Mouse (Mus musculus) heart, embryonic 14.5 days (tissue): Measurements from ENCODE around the gene Camkk1. TPM values are rescaled to one million over a fixed set of nuclear protein-coding genes. Genes with fewer than 3 reads are reported as not detected.

Experiments used
- ATAC-seq: fragments of 200-750 bp; cut with Nextera tagmentation; 2 replicates; pipeline ENCODE4 v1.8.0; 2017; ENCODE audit warnings: low read depth, moderate TSS enrichment; ENCODE audit not compliant: insufficient number of reproducible peaks, insufficient read depth, low FRiP score
- H3K27ac ChIP-seq, 2 experiments: fragments of 200-500 bp in 1 of 2; fragments of 300-500 bp in 1 of 2; sonication (generic) in 1 of 2; replicated peaks in 1 of 2; 2 replicates each; pipeline ENCODE4 v1.5.1; 2012 to 2014; ENCODE audit warnings: low read depth in 2 of 2, low read length in 2 of 2, control low read depth in 1 of 2, mild to moderate bottlenecking in 1 of 2, mixed read lengths in 1 of 2; ENCODE audit not compliant: control insufficient read depth in 1 of 2, insufficient read depth in 1 of 2
- H3K27me3 ChIP-seq: fragments of 300-500 bp; sonication (generic); 2 replicates; pipeline ENCODE4 v1.6.1; 2014; ENCODE audit warnings: mild to moderate bottlenecking, low read length, control low read depth; ENCODE audit not compliant: control insufficient read depth, insufficient read depth
- H3K36me3 ChIP-seq: fragments of 300-500 bp; sonication (generic); 2 replicates; pipeline ENCODE4 v1.6.1; 2014; ENCODE audit warnings: mild to moderate bottlenecking, control low read depth, low read length, mixed read lengths; ENCODE audit not compliant: control insufficient read depth, insufficient read depth
- H3K4me1 ChIP-seq, 2 experiments: fragments of 200-500 bp in 1 of 2; fragments of 300-500 bp in 1 of 2; sonication (generic) in 1 of 2; 2 replicates each; pipeline ENCODE4 v1.6.1; 2012 to 2014; ENCODE audit warnings: low read length in 2 of 2, control low read depth in 1 of 2, mixed read lengths in 1 of 2; ENCODE audit not compliant: control insufficient read depth in 2 of 2, insufficient read depth in 2 of 2
- H3K4me2 ChIP-seq: fragments of 300-500 bp; sonication (generic); 2 replicates; pipeline ENCODE4 v1.6.1; 2014; ENCODE audit warnings: mild to moderate bottlenecking, low read length
- H3K4me3 ChIP-seq, 2 experiments: fragments of 200-500 bp in 1 of 2; fragments of 300-500 bp in 1 of 2; sonication (generic) in 1 of 2; 2 replicates each; pipeline ENCODE4 v1.5.1; 2012 to 2014; ENCODE audit warnings: low read length in 2 of 2, mild to moderate bottlenecking in 2 of 2, control low read depth in 1 of 2, low read depth in 1 of 2, moderate library complexity in 1 of 2; ENCODE audit not compliant: control insufficient read depth in 1 of 2, insufficient read depth in 1 of 2
- H3K9ac ChIP-seq: fragments of 300-500 bp; sonication (generic); 2 replicates; pipeline ENCODE4 v1.6.1; 2014; ENCODE audit warnings: mild to moderate bottlenecking, low read length
- H3K9me3 ChIP-seq: fragments of 300-500 bp; sonication (generic); 2 replicates; pipeline ENCODE4 v1.6.1; 2016; ENCODE audit warnings: low read length, control low read depth; ENCODE audit not compliant: control insufficient read depth
- WGBS: fragments of 180-500 bp; shearing (Covaris S2); extraction: QIAGEN DNeasy Blood & Tissue Kit; methylation state at CpG from one replicate; pipeline ENCODE4 v1.1.7; 2014; 5-methylcytosine and 5-hydroxymethylcytosine counted together
- polyA plus RNA-seq: library from polyadenylated mRNA; unstranded; fragments of >200 nt; fragmentation: Nextera tagmentation; extraction: Ambion mirVana; gene quantifications from 2 replicates; pipeline ENCODE4 v1.2.1, GENCODE M21; 2014

The Camkk1 gene
- polyA plus RNA-seq, 1 experiment from 2014 or later, result 1.2 TPM

GRCm38 (mm10) chr11:73024236-73024904 is 5.6 kb downstream of the Camkk1 start:
- Histone ChIP-seq H3K36me3 (no peaks in the 10 kb centered on the region), H3K27me3 (peaks cover 29% of the 10 kb centered on the region), H3K4me3 (no peak overlapping the region), H3K27ac (no peak overlapping the region), H3K4me2 (no peak overlapping the region), H3K9me3 (no peaks in the 10 kb centered on the region), H3K4me1 (peaks cover 22 to 26% of the 10 kb centered on the region in 2 experiments), H3K9ac (peak overlapping the region; percentile 21; the same call in 1 of the 2 replicates)
- 57% methylated on average over 7 of the region's 7 CpGs for WGBS
- ATAC-seq, result no peak

- Histone ChIP-seq H3K9ac (0 out of 2 replicates have a peak overlapping the region, but pooled peaks have one; percentile 25), H3K27me3 (peaks cover 7% of the 10 kb centered on the region), H3K4me3 (no peak overlapping the region), H3K27ac (no peak overlapping the region), H3K4me2 (no peak overlapping the region), H3K9me3 (no peaks in the 10 kb centered on the region), H3K4me1 (peaks cover 27 to 28% of the 10 kb centered on the region in 2 experiments), H3K36me3 (no peaks in the 10 kb centered on the region)
- 48% methylated on average over 8 of the region's 8 CpGs for WGBS
- no peak for ATAC-seq
These were observed 8.2 kb downstream of the Camkk1 start for GRCm38 (mm10) chr11:73026961-73027360.

- Histone ChIP-seq H3K9ac (peak overlapping the region; percentile 67), H3K36me3 (no peaks in the 10 kb centered on the region), H3K27ac (peak overlapping the region; percentile 46 to 53; a peak in 3 of 4 replicates), H3K4me2 (peak overlapping the region; percentile 67), H3K9me3 (no peaks in the 10 kb centered on the region), H3K4me3 (peak overlapping the region; percentile 26 to 30), H3K4me1 (peaks cover 13 to 19% of the 10 kb centered on the region in 2 experiments), H3K27me3 (peaks cover 4% of the 10 kb centered on the region; the same call in 1 of the 2 replicates)
- 25% methylated on average over 20 of the region's 20 CpGs for WGBS
- ATAC-seq, result peak; percentile 74
These were observed 12.2 kb downstream of the Camkk1 start for GRCm38 (mm10) chr11:73030821-73031498.

GRCm38 (mm10) chr11:73031536-73031935 is 12.7 kb downstream of the Camkk1 start:
- H3K4me2 ChIP-seq, result peak overlapping the region; percentile 67
- peak overlapping the region in 1 of 2 experiments; percentile 46; a peak in 1 of 4 replicates for H3K27ac ChIP-seq
- peaks cover 18 to 21% of the 10 kb centered on the region in 2 experiments for H3K4me1 ChIP-seq
- WGBS, result 68% methylated on average over 5 of the region's 5 CpGs
- H3K9me3 ChIP-seq, result no peaks in the 10 kb centered on the region
- H3K4me3 ChIP-seq, result no peak overlapping the region
- H3K9ac ChIP-seq, result no peak overlapping the region; the same call in 1 of the 2 replicates
- peaks cover 4% of the 10 kb centered on the region; the same call in 1 of the 2 replicates for H3K27me3 ChIP-seq
- no peak for ATAC-seq
- no peaks in the 10 kb centered on the region for H3K36me3 ChIP-seq

GRCm38 (mm10) chr11:73036077-73036476 is 17.3 kb downstream of the Camkk1 start:
- WGBS, result 49% methylated on average over 7 of the region's 7 CpGs
- Histone ChIP-seq H3K27ac (no peak overlapping the region), H3K4me1 (peaks cover 17 to 21% of the 10 kb centered on the region in 2 experiments), H3K4me2 (no peak overlapping the region), H3K4me3 (no peak overlapping the region), H3K9ac (no peak overlapping the region), H3K36me3 (no peaks in the 10 kb centered on the region), H3K9me3 (no peaks in the 10 kb centered on the region), H3K27me3 (peaks cover 4% of the 10 kb centered on the region; the same call in 1 of the 2 replicates)
- no peak for ATAC-seq

- no peaks in the 10 kb centered on the region for H3K36me3 ChIP-seq
- no peak overlapping the region for H3K27ac ChIP-seq
- 42% methylated on average over 6 of the region's 6 CpGs for WGBS
- H3K9me3 ChIP-seq, result no peaks in the 10 kb centered on the region
- peak overlapping the region; percentile 8; the same call in 1 of the 2 replicates for H3K9ac ChIP-seq
- peaks cover 15 to 16% of the 10 kb centered on the region in 2 experiments for H3K4me1 ChIP-seq
- ATAC-seq, result no peak
- H3K4me3 ChIP-seq, result no peak overlapping the region
- no peak overlapping the region for H3K4me2 ChIP-seq
- H3K27me3 ChIP-seq, result no peaks in the 10 kb centered on the region
These were observed 18.1 kb downstream of the Camkk1 start for GRCm38 (mm10) chr11:73036889-73037288.

- H3K9ac ChIP-seq, result no peak overlapping the region
- no peaks in the 10 kb centered on the region for H3K9me3 ChIP-seq
- WGBS, result 80% methylated on average over 3 of the region's 3 CpGs
- ATAC-seq, result no peak
- no peak overlapping the region for H3K4me2 ChIP-seq
- no peak overlapping the region for H3K4me3 ChIP-seq
- H3K36me3 ChIP-seq, result no peaks in the 10 kb centered on the region
- no peak overlapping the region for H3K27ac ChIP-seq
- peaks cover 15 to 16% of the 10 kb centered on the region in 2 experiments for H3K4me1 ChIP-seq
- no peaks in the 10 kb centered on the region for H3K27me3 ChIP-seq
These were observed 18.9 kb downstream of the Camkk1 start for GRCm38 (mm10) chr11:73037691-73038090.
